Mouse (Mus musculus) lung, postnatal 0 days (tissue): ENCODE results near the gene Pecr. TPM values are rescaled to one million over a fixed set of nuclear protein-coding genes. Genes with fewer than 3 reads are reported as not detected.

Source experiments
- ATAC-seq: fragments of 200-750 bp; cut with Nextera tagmentation; 2 replicates; pipeline ENCODE4 v1.8.0; 2017; ENCODE audit warnings: moderate library complexity
- DNase-seq: peaks from one replicate; pipeline ENCODE4 v3.0.0-alpha.2; 2016; ENCODE audit warnings: low spot score
- H3K27ac ChIP-seq: fragments of 300-500 bp; sonication (generic); 2 replicates; pipeline ENCODE4 v1.5.1; 2014; ENCODE audit warnings: antibody characterized with exemption, mild to moderate bottlenecking, low read length, mixed read lengths
- H3K27me3 ChIP-seq: fragments of 300-500 bp; sonication (generic); replicated peaks from 2 replicates; pipeline ENCODE4 v1.6.1; 2014; ENCODE audit warnings: low read length, mixed read lengths; ENCODE audit not compliant: insufficient read depth
- H3K36me3 ChIP-seq: fragments of 300-500 bp; sonication (generic); 2 replicates; pipeline ENCODE4 v1.6.1; 2014; ENCODE audit warnings: low read length, mixed read lengths; ENCODE audit not compliant: insufficient read depth
- H3K4me1 ChIP-seq: fragments of 300-500 bp; sonication (generic); 2 replicates; pipeline ENCODE4 v1.6.1; 2014; ENCODE audit warnings: antibody characterized with exemption, low read depth, low read length, mixed read lengths; ENCODE audit not compliant: insufficient read depth
- H3K4me2 ChIP-seq: fragments of 300-500 bp; sonication (generic); replicated peaks from 2 replicates; pipeline ENCODE4 v1.6.1; 2014; ENCODE audit warnings: low read depth, mild to moderate bottlenecking, low read length, moderate library complexity, mixed read lengths
- H3K4me3 ChIP-seq: fragments of 300-500 bp; sonication (generic); 2 replicates; pipeline ENCODE4 v1.5.1; 2014; ENCODE audit warnings: low read depth, low read length
- H3K9ac ChIP-seq: fragments of 300-500 bp; sonication (generic); replicated peaks from 2 replicates; pipeline ENCODE4 v1.6.1; 2014; ENCODE audit warnings: low read depth, mild to moderate bottlenecking
- H3K9me3 ChIP-seq: fragments of 300-500 bp; sonication (generic); 2 replicates; pipeline ENCODE4 v1.6.1; 2016; ENCODE audit warnings: low read length, mixed read lengths
- CTCF ChIP-seq: IDR thresholded peaks from 2 replicates; pipeline ENCODE4 v1.5.1; 2016; ENCODE audit warnings: antibody characterized with exemption, mild to moderate bottlenecking
- EP300 ChIP-seq: IDR thresholded peaks from 2 replicates; pipeline ENCODE4 v1.6.1; 2016; ENCODE audit warnings: antibody characterized with exemption, mild to moderate bottlenecking, control low read depth
- WGBS: fragments of 180-500 bp; shearing (Covaris S2); extraction: QIAGEN DNeasy Blood & Tissue Kit; methylation state at CpG from one replicate; pipeline ENCODE4 v1.1.7; 2014; 5-methylcytosine and 5-hydroxymethylcytosine counted together
- polyA plus RNA-seq: library from polyadenylated mRNA; unstranded; fragments of >200 nt; fragmentation: Nextera tagmentation; extraction: Ambion mirVana; gene quantifications from 2 replicates; pipeline ENCODE4 v1.2.1, GENCODE M21; 2015

The Pecr gene
- polyA plus RNA-seq, 1 experiment from 2014 or later: 12.0 TPM

- no peak for ATAC-seq
- Histone ChIP-seq H3K9me3 (no peaks in the 10 kb centered on the region), H3K36me3 (no peaks in the 10 kb centered on the region), H3K9ac (no peak overlapping the region), H3K4me3 (no peak overlapping the region), H3K4me2 (no peak overlapping the region), H3K27me3 (0 out of 2 replicates have a peak, but pooled peaks cover 4% of the 10 kb centered on the region), H3K27ac (no peak overlapping the region), H3K4me1 (no peaks in the 10 kb centered on the region)
- WGBS: 19% methylated on average over 4 of the region's 4 CpGs
- TF ChIP-seq CTCF: peak; percentile 49
- no peak for TF ChIP-seq EP300
- DNase-seq: no peak
Observed at GRCm38 (mm10) chr1:72220008-72220407, 64.1 kb downstream of the Pecr start.

GRCm38 (mm10) chr1:72219116-72219515 is 65.0 kb downstream of the Pecr start:
- no peaks in the 10 kb centered on the region for H3K27me3 ChIP-seq
- no peaks in the 10 kb centered on the region for H3K4me1 ChIP-seq
- ATAC-seq (no peak), DNase-seq (no peak)
- no peak overlapping the region for H3K4me3 ChIP-seq
- no peak overlapping the region for H3K27ac ChIP-seq
- H3K9me3 ChIP-seq: no peaks in the 10 kb centered on the region
- 20% methylated on average over 2 of the region's 2 CpGs for WGBS
- no peaks in the 10 kb centered on the region for H3K36me3 ChIP-seq
- no peak overlapping the region for H3K9ac ChIP-seq
- TF ChIP-seq CTCF (no peak), EP300 (no peak)
- H3K4me2 ChIP-seq: no peak overlapping the region

- Histone ChIP-seq H3K27ac (no peak overlapping the region), H3K9me3 (no peaks in the 10 kb centered on the region), H3K9ac (no peak overlapping the region), H3K4me3 (no peak overlapping the region), H3K36me3 (no peaks in the 10 kb centered on the region), H3K4me1 (no peaks in the 10 kb centered on the region), H3K4me2 (no peak overlapping the region), H3K27me3 (no peaks in the 10 kb centered on the region)
- 38% methylated on average over 2 of the region's 2 CpGs for WGBS
- DNase-seq: no peak
- TF ChIP-seq CTCF: no peak
- TF ChIP-seq EP300: no peak
- no peak for ATAC-seq
Observed at GRCm38 (mm10) chr1:72218626-72219025, 65.5 kb downstream of the Pecr start.

GRCm38 (mm10) chr1:72216761-72217160 is 67.4 kb downstream of the Pecr start:
- ATAC-seq (no peak), DNase-seq (no peak)
- Histone ChIP-seq H3K4me1 (no peaks in the 10 kb centered on the region), H3K27ac (no peak overlapping the region), H3K27me3 (no peaks in the 10 kb centered on the region), H3K36me3 (no peaks in the 10 kb centered on the region), H3K9me3 (no peaks in the 10 kb centered on the region), H3K9ac (no peak overlapping the region), H3K4me3 (no peak overlapping the region), H3K4me2 (no peak overlapping the region)
- WGBS: 84% methylated on average over 7 of the region's 7 CpGs
- no peak for TF ChIP-seq EP300
- no peak for TF ChIP-seq CTCF

GRCm38 (mm10) chr1:72215174-72215573 is 68.9 kb downstream of the Pecr start:
- H3K9me3 ChIP-seq: no peaks in the 10 kb centered on the region
- ATAC-seq: no peak
- H3K27me3 ChIP-seq: 0 out of 2 replicates have a peak, but pooled peaks cover 5% of the 10 kb centered on the region
- no peak overlapping the region for H3K4me2 ChIP-seq
- H3K4me1 ChIP-seq: no peaks in the 10 kb centered on the region
- DNase-seq: no peak
- H3K9ac ChIP-seq: no peak overlapping the region
- WGBS: 74% methylated on average over 4 of the region's 4 CpGs
- H3K4me3 ChIP-seq: no peak overlapping the region
- no peak overlapping the region for H3K27ac ChIP-seq
- TF ChIP-seq CTCF: no peak
- no peak for TF ChIP-seq EP300
- no peaks in the 10 kb centered on the region for H3K36me3 ChIP-seq

- H3K9ac ChIP-seq: no peak overlapping the region
- no peaks in the 10 kb centered on the region for H3K9me3 ChIP-seq
- DNase-seq: no peak
- no peak overlapping the region for H3K4me3 ChIP-seq
- no peaks in the 10 kb centered on the region for H3K36me3 ChIP-seq
- 0 out of 2 replicates have a peak, but pooled peaks cover 5% of the 10 kb centered on the region for H3K27me3 ChIP-seq
- no peak overlapping the region for H3K27ac ChIP-seq
- WGBS: 58% methylated on average over 7 of the region's 7 CpGs
- H3K4me2 ChIP-seq: no peak overlapping the region
- no peaks in the 10 kb centered on the region for H3K4me1 ChIP-seq
- no peak for ATAC-seq
- no peak for TF ChIP-seq CTCF
- no peak for TF ChIP-seq EP300
Observed at GRCm38 (mm10) chr1:72214470-72214961, 69.6 kb downstream of the Pecr start.

- DNase-seq (no peak), ATAC-seq (no peak)
- Histone ChIP-seq H3K27ac (no peak overlapping the region), H3K4me2 (no peak overlapping the region), H3K36me3 (no peaks in the 10 kb centered on the region), H3K9me3 (no peaks in the 10 kb centered on the region), H3K4me3 (no peak overlapping the region), H3K4me1 (no peaks in the 10 kb centered on the region), H3K27me3 (0 out of 2 replicates have a peak, but pooled peaks cover 5% of the 10 kb centered on the region), H3K9ac (no peak overlapping the region)
- TF ChIP-seq CTCF: no peak
- no peak for TF ChIP-seq EP300
- WGBS: 95% methylated on average over 3 of the region's 3 CpGs
Observed at GRCm38 (mm10) chr1:72213954-72214353, 70.2 kb downstream of the Pecr start.
